ENCODE assay signal across 28 mouse cellular contexts in the genomic region with DNA sequence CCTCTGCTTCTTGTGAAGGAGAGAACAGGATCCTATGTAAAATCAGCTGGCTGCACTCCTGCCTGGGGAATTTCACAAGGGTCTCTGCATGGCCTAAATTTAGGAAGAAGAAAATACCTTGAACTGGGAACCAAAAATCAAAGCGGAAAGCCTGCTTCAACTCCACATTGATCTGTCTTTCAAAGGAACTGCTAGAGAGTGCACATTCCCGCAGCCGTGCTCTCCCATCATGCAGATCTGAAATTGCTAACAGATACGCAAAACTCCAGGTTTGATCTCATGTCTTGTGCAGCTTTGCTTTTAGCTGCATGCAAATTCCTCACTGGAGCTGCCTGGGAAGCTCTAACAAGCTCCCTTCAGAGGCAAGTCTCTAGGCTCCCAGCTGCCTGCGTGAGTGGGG.
DNase-seq lines count a peak whose midpoint lies in the region; ATAC-seq lines count a peak whose summit lies in the region.
"Had no signal": no experiment of that assay in that cellular context is flagged by ENCODE, and none has a peak within 500 bp of the region (broad histone marks: within the 10 kb centered on the region; RNA-seq: fewer than 3 reads in every experiment).

No protein-coding gene starts in this region.

- H3K9ac ChIP-seq in hindbrain, embryonic 12.5 days = no peak overlapping the region
- no peak overlapping the region for H3K9ac ChIP-seq in midbrain, embryonic 16.5 days (ENCODE audit: low read depth, low read length)
- no peak overlapping the region for H3K9ac ChIP-seq in midbrain, embryonic 11.5 days (ENCODE audit: low read length)
- H3K9ac ChIP-seq in embryonic facial prominence, embryonic 12.5 days = no peak overlapping the region
- H3K9ac ChIP-seq: forebrain, embryonic 12.5 days; heart, embryonic 12.5 days; hindbrain, embryonic 13.5 days; liver, postnatal 0 days; neural tube, embryonic 15.5 days had no signal

- no peaks in the 10 kb centered on the region for H3K9me3 ChIP-seq in hindbrain, embryonic 10.5 days
- H3K9me3 ChIP-seq in hindbrain, embryonic 12.5 days (replicated peaks) = no peaks in the 10 kb centered on the region
- H3K9me3 ChIP-seq in midbrain, embryonic 16.5 days (replicated peaks; ENCODE audit: control insufficient read depth, low read length, poor library complexity, severe bottlenecking) = no peaks in the 10 kb centered on the region
- no peaks in the 10 kb centered on the region for H3K9me3 ChIP-seq in midbrain, embryonic 11.5 days (ENCODE audit: control insufficient read depth, low read length)
- H3K9me3 ChIP-seq in embryonic facial prominence, embryonic 12.5 days = no peaks in the 10 kb centered on the region
- H3K9me3 ChIP-seq: forebrain, embryonic 12.5 days; heart, embryonic 12.5 days; hindbrain, embryonic 13.5 days; neural tube, embryonic 15.5 days had no signal

- no peak overlapping the region for H3K4me3 ChIP-seq in hindbrain, embryonic 10.5 days
- H3K4me3 ChIP-seq in hindbrain, embryonic 12.5 days = no peak overlapping the region
- no peak overlapping the region for H3K4me3 ChIP-seq in midbrain, embryonic 16.5 days (ENCODE audit: low read depth, low read length)
- H3K4me3 ChIP-seq in midbrain, embryonic 11.5 days (ENCODE audit: low read depth, low read length) = no peak overlapping the region
- H3K4me3 ChIP-seq in embryonic facial prominence, embryonic 12.5 days = no peak overlapping the region
- H3K4me3 ChIP-seq: forebrain, embryonic 12.5 days; heart, embryonic 12.5 days; hindbrain, embryonic 13.5 days; left cerebral cortex, adult 2 months; neural tube, embryonic 15.5 days had no signal

- WGBS in hindbrain, embryonic 10.5 days = 56% methylated on average over 5 of the region's 5 CpGs
- WGBS in hindbrain, embryonic 12.5 days = 62% methylated on average over 5 of the region's 5 CpGs
- WGBS in midbrain, embryonic 16.5 days = 52% methylated on average over 5 of the region's 5 CpGs
- 65% methylated on average over 5 of the region's 5 CpGs for WGBS in midbrain, embryonic 11.5 days
- 22% methylated on average over 5 of the region's 5 CpGs for WGBS in embryonic facial prominence, embryonic 12.5 days

- H3K27ac ChIP-seq in hindbrain, embryonic 10.5 days = no peak overlapping the region
- H3K27ac ChIP-seq in hindbrain, embryonic 12.5 days = no peak overlapping the region
- H3K27ac ChIP-seq in midbrain, embryonic 16.5 days (ENCODE audit: low read length) = no peak overlapping the region
- H3K27ac ChIP-seq in midbrain, embryonic 11.5 days (ENCODE audit: low read depth, low read length) = no peak overlapping the region
- peak overlapping the region; percentile 82 for H3K27ac ChIP-seq in embryonic facial prominence, embryonic 12.5 days
- H3K27ac ChIP-seq: forebrain, embryonic 12.5 days; hindbrain, embryonic 13.5 days; left cerebral cortex, adult 2 months; neural tube, embryonic 15.5 days had no signal

- H3K27me3 ChIP-seq in hindbrain, embryonic 10.5 days (ENCODE audit: insufficient read depth, poor library complexity, severe bottlenecking) = no peaks in the 10 kb centered on the region
- H3K27me3 ChIP-seq in hindbrain, embryonic 12.5 days = no peaks in the 10 kb centered on the region
- H3K27me3 ChIP-seq in midbrain, embryonic 16.5 days (ENCODE audit: control insufficient read depth, insufficient read depth, low read depth, low read length) = no peaks in the 10 kb centered on the region
- no peaks in the 10 kb centered on the region for H3K27me3 ChIP-seq in midbrain, embryonic 11.5 days (ENCODE audit: control insufficient read depth, insufficient read depth, low read length)
- no peaks in the 10 kb centered on the region for H3K27me3 ChIP-seq in embryonic facial prominence, embryonic 12.5 days
- H3K27me3 ChIP-seq: forebrain, embryonic 12.5 days; heart, embryonic 12.5 days; hindbrain, embryonic 13.5 days; neural tube, embryonic 15.5 days had no signal

- H3K4me1 ChIP-seq in hindbrain, embryonic 10.5 days (replicated peaks) = peaks cover 10% of the 10 kb centered on the region; the same call in 1 of the 2 replicates
- H3K4me1 ChIP-seq in hindbrain, embryonic 12.5 days = no peaks in the 10 kb centered on the region
- no peaks in the 10 kb centered on the region; the same call in 1 of the 2 replicates for H3K4me1 ChIP-seq in midbrain, embryonic 16.5 days (ENCODE audit: control insufficient read depth, insufficient read depth, low read length)
- H3K4me1 ChIP-seq in midbrain, embryonic 11.5 days (ENCODE audit: control insufficient read depth, insufficient read depth, low read length) = no peaks in the 10 kb centered on the region
- peaks cover 17% of the 10 kb centered on the region for H3K4me1 ChIP-seq in embryonic facial prominence, embryonic 12.5 days
- H3K4me1 ChIP-seq: forebrain, embryonic 12.5 days; hindbrain, embryonic 13.5 days; neural tube, embryonic 15.5 days had no signal

- no peaks in the 10 kb centered on the region for H3K36me3 ChIP-seq in hindbrain, embryonic 10.5 days
- no peaks in the 10 kb centered on the region for H3K36me3 ChIP-seq in hindbrain, embryonic 12.5 days
- H3K36me3 ChIP-seq in midbrain, embryonic 16.5 days (ENCODE audit: control insufficient read depth, insufficient read depth, low read length) = no peaks in the 10 kb centered on the region
- H3K36me3 ChIP-seq in midbrain, embryonic 11.5 days (ENCODE audit: control insufficient read depth, insufficient read depth, low read length) = no peaks in the 10 kb centered on the region
- H3K36me3 ChIP-seq in embryonic facial prominence, embryonic 12.5 days = no peaks in the 10 kb centered on the region
- H3K36me3 ChIP-seq: forebrain, embryonic 12.5 days; heart, embryonic 12.5 days; hindbrain, embryonic 13.5 days; neural tube, embryonic 15.5 days had no signal

- no peak for ATAC-seq in hindbrain, embryonic 12.5 days (ENCODE audit: low FRiP score)
- peak; percentile 36; the same call in 1 of the 2 replicates for ATAC-seq in midbrain, embryonic 16.5 days
- no peak for ATAC-seq in midbrain, embryonic 11.5 days (ENCODE audit: low FRiP score)
- ATAC-seq in embryonic facial prominence, embryonic 12.5 days (ENCODE audit: insufficient number of reproducible peaks, insufficient read depth, low FRiP score, low TSS enrichment) = 0 out of 2 replicates have a peak, but pooled peaks have one; percentile 15
- ATAC-seq: CD4-positive, CD25-positive, alpha-beta regulatory T cell, adult 4 months; inflammation-experienced regulatory T-cells, adult 6 months; liver, postnatal 0 days had no signal

- peak; percentile 4 for DNase-seq in hindbrain, embryonic 10.5 days (ENCODE audit: low spot score)
- no peak for DNase-seq in midbrain, embryonic 11.5 days (ENCODE audit: low spot score, missing footprints)
- peak; percentile 4 for DNase-seq in mesoderm, embryonic 11.5 days (ENCODE audit: low read depth, low spot score)
- no peak for DNase-seq in urinary bladder, postnatal 25 days (ENCODE audit: low spot score)
- DNase-seq in heart, adult 18-20 months = no peak
- DNase-seq: adrenal gland, postnatal 36 days; cerebellum, adult 11-12 months; cerebellum, postnatal 25 days; gastrocnemius, postnatal 10 days; heart, adult 11 months; heart, postnatal 10 days; kidney, adult 18-20 months; kidney, postnatal 4 days; liver, postnatal 0 days; lung, postnatal 14 days; thymus, adult 18-20 months; thymus, postnatal 4 days had no signal

- H3K4me2 ChIP-seq in hindbrain, embryonic 12.5 days (replicated peaks) = no peak overlapping the region
- no peak overlapping the region for H3K4me2 ChIP-seq in midbrain, embryonic 16.5 days (ENCODE audit: low read length)
- H3K4me2 ChIP-seq in midbrain, embryonic 11.5 days = no peak overlapping the region
- no peak overlapping the region for H3K4me2 ChIP-seq in embryonic facial prominence, embryonic 12.5 days (replicated peaks)
- H3K4me2 ChIP-seq: forebrain, embryonic 12.5 days; heart, embryonic 12.5 days; hindbrain, embryonic 13.5 days; liver, embryonic 11.5 days; neural tube, embryonic 15.5 days had no signal

Comparison
In these comparisons a context has a peak if more than half of its experiments do, and no peak if none do; other contexts are left out.
1. ATAC-seq: peak in midbrain, embryonic 16.5 days (single experiment) and embryonic facial prominence, embryonic 12.5 days (single experiment); none in hindbrain, embryonic 12.5 days (single experiment) and midbrain, embryonic 11.5 days (single experiment).
2. DNase-seq: peak in hindbrain, embryonic 10.5 days (single experiment) and mesoderm, embryonic 11.5 days (single experiment); none in midbrain, embryonic 11.5 days (single experiment), urinary bladder, postnatal 25 days (single experiment) and heart, adult 18-20 months (0 of 2).